Mouse (Mus musculus) lung, postnatal 0 days (tissue): ENCODE data around the gene Zfp385a.

Source experiments
- CTCF ChIP-seq: IDR thresholded peaks from 2 replicates; pipeline ENCODE4 v1.5.1; 2016; ENCODE audit warnings: antibody characterized with exemption, mild to moderate bottlenecking
- EP300 ChIP-seq: IDR thresholded peaks from 2 replicates; pipeline ENCODE4 v1.6.1; 2016; ENCODE audit warnings: antibody characterized with exemption, mild to moderate bottlenecking, control low read depth

- no peak for TF ChIP-seq CTCF
- no peak for TF ChIP-seq EP300
These were observed 47.1 kb downstream of the Zfp385a start for GRCm38 (mm10) chr15:103292673-103293345.
